Mouse (Mus musculus) right cerebral cortex, postnatal 10 days (tissue): ENCODE measurements around the gene Olfr918.

ENCODE experiments used
- DNase-seq, 2 experiments: peaks; one replicate each; pipeline ENCODE4 v3.0.0; 2021; ENCODE audit warnings: low spot score in 2 of 2

Olfr918 gene

DNA sequence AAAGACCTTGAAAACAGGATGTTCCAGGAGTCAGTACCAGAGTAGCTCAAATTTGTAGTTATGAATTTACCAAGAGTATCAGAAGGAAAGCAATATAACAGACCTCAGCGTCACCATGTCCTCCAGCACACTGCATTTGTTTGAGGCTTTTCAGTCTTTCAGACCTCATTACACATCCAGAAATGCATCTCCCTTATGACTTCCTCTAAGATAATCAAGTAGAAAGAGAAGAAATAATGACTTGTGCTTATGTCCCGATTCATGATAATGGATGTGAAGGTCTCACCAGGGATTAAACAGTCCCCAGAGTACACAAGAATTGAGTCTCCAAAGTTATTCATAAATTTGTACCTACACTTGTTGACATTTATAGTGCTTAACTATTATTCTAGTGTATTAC, at the start of gene Olfr918:
Gene Olfr918, minus strand, starts transcription at position 101 of the 400 bp plus-strand sequence.
- DNase-seq, result no peak

DNA sequence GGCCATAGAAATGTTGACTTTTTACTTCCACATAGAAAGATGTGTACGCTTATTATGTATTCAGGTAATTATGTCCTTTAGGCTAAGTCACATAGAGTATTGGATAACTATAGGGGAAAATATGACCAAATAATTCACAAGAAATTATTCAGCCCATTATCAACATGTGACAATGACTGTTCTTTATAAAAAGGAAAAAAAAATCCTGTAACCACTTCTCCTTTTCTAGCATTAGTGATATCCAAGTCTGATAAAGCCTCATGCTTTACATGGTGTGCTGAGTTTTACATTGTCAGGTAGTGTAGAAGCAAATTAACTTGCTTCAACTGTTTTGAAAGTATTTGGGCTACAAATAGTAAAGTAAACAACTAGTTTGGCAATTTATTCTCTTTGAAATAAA, 49.6 kb upstream of the Olfr918 start:
- DNase-seq, result no peak

DNA sequence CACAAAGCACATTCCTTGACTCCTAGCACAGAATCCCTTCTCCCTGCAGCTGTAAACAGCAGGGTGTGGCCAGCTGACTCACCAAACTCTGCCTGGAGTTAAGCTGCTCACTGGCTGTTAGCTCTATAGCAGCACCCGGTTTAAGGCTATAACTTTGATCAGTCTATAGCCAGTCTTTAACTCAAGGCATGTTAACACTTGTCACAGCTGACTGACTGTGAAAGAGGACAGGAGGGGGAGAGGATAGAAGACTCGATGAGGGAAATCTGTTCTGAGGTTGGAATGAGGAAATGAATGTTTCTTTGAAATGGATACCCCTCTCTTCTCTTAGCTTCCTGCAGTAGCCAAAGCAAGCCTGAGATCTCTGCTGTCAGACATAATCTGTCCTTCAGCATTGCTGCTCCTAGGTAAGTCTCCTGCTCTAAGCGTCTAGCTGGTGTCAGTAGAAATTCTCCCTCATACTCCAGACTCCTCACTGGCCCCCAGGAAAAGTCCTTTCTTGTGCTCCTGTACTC, 44.6 kb upstream of the Olfr918 start:
- DNase-seq, result no peak

DNA sequence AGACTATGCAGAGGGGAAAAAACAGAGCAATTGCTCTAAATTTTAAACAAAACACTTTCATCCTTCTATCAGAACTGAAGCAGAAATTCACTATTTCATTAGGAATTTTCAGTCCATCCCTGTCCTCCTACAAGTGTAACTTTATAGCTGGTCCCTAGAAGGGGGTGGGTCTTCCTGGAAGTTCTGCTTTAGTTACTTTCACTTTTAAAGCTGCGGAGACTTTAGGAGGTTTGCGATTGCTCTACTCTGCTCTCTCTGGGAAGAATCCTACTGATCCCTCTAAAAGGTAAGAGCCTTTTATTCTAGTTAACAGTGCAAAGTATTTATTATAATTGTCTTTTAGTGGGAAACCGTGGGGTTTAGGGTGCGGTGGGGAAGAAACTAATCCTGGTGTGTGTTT, 43.7 kb upstream of the Olfr918 start, which contains the start of gene Vwa5a:
Gene Vwa5a, plus strand, starts transcription at position 167 of the 400 bp plus-strand sequence.
- DNase-seq, result no peak

DNA sequence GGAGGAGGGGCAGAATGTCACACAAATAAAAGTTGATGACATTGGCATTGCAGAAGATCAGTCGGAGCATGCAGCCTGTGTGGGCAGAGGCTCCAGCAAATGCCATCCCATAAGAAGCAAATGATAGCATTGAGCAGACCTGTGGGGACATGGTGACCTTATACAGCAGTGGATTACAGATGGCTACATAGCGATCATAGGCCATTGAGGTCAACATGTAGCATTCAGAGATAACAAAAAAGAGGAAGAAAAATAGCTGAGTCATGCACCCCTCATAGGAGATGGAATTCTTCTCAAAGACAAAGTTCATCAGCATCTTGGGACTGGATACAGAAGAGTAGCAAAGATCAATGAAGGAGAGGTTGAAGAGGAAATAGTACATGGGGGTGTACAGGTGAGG, 1.5 kb downstream of the Olfr918 start:
- no peak for DNase-seq

DNA sequence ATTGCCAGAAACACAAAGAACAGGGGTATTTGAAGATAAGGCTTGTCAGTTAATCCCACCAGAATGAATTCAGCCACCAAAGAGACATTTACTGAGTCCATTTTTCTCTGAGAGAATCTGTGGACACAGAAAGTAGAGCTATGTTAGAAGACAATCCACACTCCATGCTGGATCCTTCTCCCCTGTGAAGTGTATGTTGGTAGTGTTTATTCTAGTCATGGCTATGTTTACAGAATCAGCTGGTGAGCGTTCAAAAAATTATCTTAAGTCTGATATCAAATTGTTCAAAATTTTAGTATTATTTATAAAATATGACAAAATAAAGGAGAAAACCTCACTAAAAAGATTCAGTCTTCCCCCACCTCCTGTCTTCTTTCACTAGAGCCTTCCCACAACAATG, 8.7 kb downstream of the Olfr918 start, which contains the start of gene Olfr917:
Gene Olfr917, minus strand, starts transcription at position 101 of the 400 bp plus-strand sequence.
- no peak for DNase-seq

DNA sequence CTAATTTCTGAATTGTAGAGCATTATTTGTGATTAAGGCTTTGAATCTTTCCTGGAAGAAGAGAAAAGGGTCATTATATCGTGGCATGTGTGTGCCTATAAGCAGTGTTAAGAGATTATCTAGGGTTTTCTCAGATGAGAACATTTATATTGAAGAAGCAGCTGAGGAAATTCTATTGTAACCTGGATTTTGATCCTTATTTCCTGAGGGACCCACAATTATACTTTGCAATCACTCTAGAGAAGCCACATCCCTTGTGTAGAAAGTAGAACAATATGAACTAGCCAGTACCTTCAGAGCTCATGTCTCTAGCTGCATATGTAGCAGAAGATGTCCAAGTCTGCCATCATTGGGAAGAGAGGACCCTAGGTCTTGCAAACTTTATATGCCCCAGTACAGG, 14.6 kb downstream of the Olfr918 start, which contains the start of gene Olfr916:
Gene Olfr916, minus strand, starts transcription at position 101 of the 400 bp plus-strand sequence.
- no peak for DNase-seq

DNA sequence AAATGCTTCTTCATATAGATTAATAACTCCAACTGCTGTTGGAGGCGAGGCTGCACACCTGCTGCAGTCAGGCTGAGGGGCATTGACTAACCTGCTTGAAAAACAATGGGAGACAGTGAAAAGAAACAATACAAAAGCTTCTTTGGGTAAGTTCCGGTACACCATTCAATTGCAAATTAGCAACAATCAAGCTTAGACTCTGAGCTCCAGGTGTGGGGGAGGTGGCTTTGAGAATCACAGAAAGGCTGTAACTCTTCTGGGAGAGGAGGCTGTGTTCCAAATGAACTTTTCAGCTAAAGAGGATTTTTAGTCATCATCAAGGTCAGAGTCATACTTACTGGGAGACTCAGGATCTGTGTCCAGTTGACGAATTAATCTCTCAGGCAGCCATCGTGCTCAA, 42.0 kb downstream of the Olfr918 start:
- DNase-seq, result no peak
